Mouse (Mus musculus): ENCODE results near the gene Hoxa4.

GRCm38 (mm10) chr6:52175864-52176263, 15.7 kb downstream of the Hoxa4 start:
- TF ChIP-seq CTCF (IDR thresholded peaks at IDR 0.05; ENCODE audit: low read depth) (no peak), EP300 (optimal IDR thresholded peaks at IDR 0.05) (no peak)

Measured in stomach, postnatal 0 days (tissue).